ENCODE assay signal across 8 mouse cellular contexts in the genomic region with DNA sequence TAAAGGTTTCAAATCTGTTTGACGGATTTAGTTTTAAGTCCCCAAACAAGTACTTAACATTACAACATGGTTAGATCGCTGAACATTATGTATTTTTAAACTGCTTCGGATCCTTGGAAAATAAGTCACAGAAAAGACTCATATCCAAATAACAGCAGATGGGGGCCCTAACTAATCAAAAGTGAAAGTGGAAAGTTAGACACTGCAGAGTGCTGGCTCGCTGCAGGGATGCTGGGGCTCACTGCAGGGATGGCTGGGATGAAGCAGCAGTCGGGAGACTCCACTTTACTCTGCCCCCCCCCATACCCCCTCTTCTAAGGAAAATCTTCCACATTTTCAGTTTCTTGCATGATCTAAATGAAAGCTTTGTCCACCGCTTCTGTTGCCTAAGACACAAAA.
DNase-seq lines count a peak whose midpoint lies in the region; ATAC-seq and TF ChIP-seq lines count a peak whose summit lies in the region.

No protein-coding gene starts in this region.

- peak; percentile 64 for ATAC-seq in CD4-positive, CD25-positive, alpha-beta regulatory T cell, adult 4 months
- ATAC-seq in forebrain, embryonic 16.5 days: no peak
- ATAC-seq in liver, embryonic 14.5 days (ENCODE audit: insufficient read depth): no peak

- H3K9ac ChIP-seq in forebrain, embryonic 16.5 days (replicated peaks; ENCODE audit: low read depth, low read length): no peak overlapping the region
- H3K9ac ChIP-seq in liver, embryonic 14.5 days (replicated peaks): peak overlapping the region; percentile 55

- TF ChIP-seq EP300 in liver, embryonic 14.5 days (IDR thresholded peaks at IDR 0.05; ENCODE audit: low read depth): no peak

- no peak overlapping the region for H3K4me3 ChIP-seq in forebrain, embryonic 16.5 days (replicated peaks; ENCODE audit: low read length)
- peak overlapping the region; percentile 38 to 44; a peak in 3 of 4 replicates for H3K4me3 ChIP-seq in liver, embryonic 14.5 days (ENCODE audit: insufficient read depth in 1 of 2, low read depth in 2 of 2, low read length in 2 of 2)

- H3K4me1 ChIP-seq in forebrain, embryonic 16.5 days (replicated peaks; ENCODE audit: control insufficient read depth, insufficient read depth, low read length): peaks cover 21% of the 10 kb centered on the region
- H3K4me1 ChIP-seq in liver, embryonic 14.5 days (replicated peaks; ENCODE audit: control insufficient read depth in 2 of 2, insufficient read depth in 2 of 2, low read length in 1 of 2): peaks cover 0 to 17% of the 10 kb centered on the region in 2 experiments; a peak in 2 of 4 replicates

- H3K27me3 ChIP-seq in forebrain, embryonic 16.5 days (replicated peaks; ENCODE audit: control insufficient read depth, insufficient read depth, low read length): no peaks in the 10 kb centered on the region
- H3K27me3 ChIP-seq in liver, embryonic 14.5 days (ENCODE audit: control insufficient read depth, insufficient read depth, low read length): no peaks in the 10 kb centered on the region

- TF ChIP-seq CTCF in liver, embryonic 14.5 days (IDR thresholded peaks at IDR 0.05; ENCODE audit: low read depth): no peak

- WGBS in forebrain, embryonic 16.5 days: 63% methylated on average over 6 of the region's 6 CpGs
- WGBS in liver, embryonic 14.5 days (ENCODE audit: insufficient replicate concordance): 57% methylated on average over 6 of the region's 6 CpGs

- H3K4me2 ChIP-seq in forebrain, embryonic 16.5 days (ENCODE audit: low read length): peak overlapping the region; percentile 1; the same call in 1 of the 2 replicates
- peak overlapping the region; percentile 67 for H3K4me2 ChIP-seq in liver, embryonic 14.5 days (ENCODE audit: low read depth)

- DNase-seq in gastrocnemius, postnatal 14 days: peak; percentile 42
- no peak for DNase-seq in gastrocnemius, adult 8-10 months (ENCODE audit: low spot score in 2 of 2)
- DNase-seq in liver, embryonic 14.5 days (ENCODE audit: low read depth in 3 of 3, low spot score in 3 of 3): no peak
- no peak for DNase-seq in layer of hippocampus, adult 9-10 months (ENCODE audit: low spot score)
- no peak for DNase-seq in ovary, postnatal 10 days (ENCODE audit: low spot score)
- DNase-seq in Muller cell, postnatal 12 days (ENCODE audit: inconsistent ontology term): no peak

- intact Hi-C loops in gastrocnemius, postnatal 14 days (cut with DNase I; ENCODE audit: low total_unique reads): no loop called here

- H3K9me3 ChIP-seq in forebrain, embryonic 16.5 days (ENCODE audit: control insufficient read depth, low read length): 0 out of 2 replicates have a peak, but pooled peaks cover 2% of the 10 kb centered on the region
- no peaks in the 10 kb centered on the region for H3K9me3 ChIP-seq in liver, embryonic 14.5 days (ENCODE audit: control insufficient read depth, low read length)

- H3K27ac ChIP-seq in forebrain, embryonic 16.5 days (ENCODE audit: low read length): no peak overlapping the region
- no peak overlapping the region; the same call in 1 of the 2 replicates for H3K27ac ChIP-seq in liver, embryonic 14.5 days

- H3K36me3 ChIP-seq in forebrain, embryonic 16.5 days (ENCODE audit: control insufficient read depth, insufficient read depth): no peaks in the 10 kb centered on the region
- H3K36me3 ChIP-seq in liver, embryonic 14.5 days (replicated peaks; ENCODE audit: control insufficient read depth, insufficient read depth, low read depth): no peaks in the 10 kb centered on the region
